Comparison of ENCODE assay signal across 8 mouse cellular contexts in the genomic region with DNA sequence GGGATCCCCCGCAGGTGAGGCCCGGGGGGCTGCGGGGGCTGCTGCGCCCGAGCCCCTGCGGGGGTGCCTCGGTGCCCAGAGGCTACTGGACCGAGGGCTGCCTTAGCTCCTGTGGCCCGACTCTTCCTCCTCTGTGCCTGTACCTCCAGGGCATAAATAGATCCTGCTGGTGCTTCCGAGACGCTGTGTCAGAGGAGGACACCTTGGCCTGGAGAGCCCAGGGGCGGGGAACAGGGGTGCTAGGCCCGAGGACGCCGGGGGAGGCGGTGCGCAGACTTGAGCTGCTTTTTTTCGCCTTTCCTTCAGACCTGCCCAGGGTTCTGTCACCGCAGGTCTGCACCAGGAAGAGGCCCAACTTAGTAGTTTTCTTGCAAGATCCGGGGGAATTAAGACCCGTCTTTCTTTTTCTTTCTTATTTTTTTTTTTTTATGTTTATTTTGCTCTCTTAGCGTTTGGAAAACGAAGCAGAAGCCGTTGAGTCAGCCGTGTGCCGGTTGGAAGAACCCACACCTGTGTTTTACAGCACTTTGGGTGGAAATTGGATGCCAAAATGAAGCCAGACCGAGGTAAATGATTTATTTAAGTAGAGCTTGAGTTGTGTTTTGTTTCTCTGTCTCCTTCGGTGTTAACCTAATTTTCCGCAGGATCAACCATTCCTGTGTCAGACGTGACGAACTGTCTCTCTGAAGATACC. TPM values are rescaled to one million over a fixed set of nuclear protein-coding genes. Genes with fewer than 3 reads are reported as not detected.
A peak's percentile ranks its signal among the peaks of the same experiment; 100 is the strongest.
DNase-seq lines count a peak whose midpoint lies in the region; ATAC-seq and TF ChIP-seq lines count a peak whose summit lies in the region.

No protein-coding gene starts in this region.

- H3K4me3 ChIP-seq in layer of hippocampus, adult 2 months, result peak overlapping the region; percentile 98
- peak overlapping the region; percentile 99 for H3K4me3 ChIP-seq in limb, embryonic 15.5 days
- H3K4me3 ChIP-seq in midbrain, embryonic 15.5 days, result peak overlapping the region; percentile 87

- peaks cover 5% of the 10 kb centered on the region; the same call in 1 of the 2 replicates for H3K36me3 ChIP-seq in limb, embryonic 15.5 days
- H3K36me3 ChIP-seq in midbrain, embryonic 15.5 days (replicated peaks), result 0 out of 2 replicates have a peak, but pooled peaks cover 3% of the 10 kb centered on the region
- H3K36me3 ChIP-seq in splenic B cell, adult 2 months (ENCODE audit: control insufficient read depth, insufficient read depth, low read length, poor library complexity, severe bottlenecking), result peaks cover 7% of the 10 kb centered on the region; the same call in 1 of the 2 replicates

- peak overlapping the region; percentile 94 for H3K27ac ChIP-seq in layer of hippocampus, adult 2 months
- peak overlapping the region; percentile 93 for H3K27ac ChIP-seq in limb, embryonic 15.5 days
- H3K27ac ChIP-seq in midbrain, embryonic 15.5 days, result peak overlapping the region; percentile 93

- H3K4me2 ChIP-seq in limb, embryonic 15.5 days, result peak overlapping the region; percentile 85
- H3K4me2 ChIP-seq in midbrain, embryonic 15.5 days, result peak overlapping the region; percentile 81

- H3K9me3 ChIP-seq in limb, embryonic 15.5 days, result no peaks in the 10 kb centered on the region
- no peaks in the 10 kb centered on the region for H3K9me3 ChIP-seq in midbrain, embryonic 15.5 days

- peak overlapping the region; percentile 81 for H3K9ac ChIP-seq in limb, embryonic 15.5 days
- H3K9ac ChIP-seq in midbrain, embryonic 15.5 days, result peak overlapping the region; percentile 87

- peaks cover 14% of the 10 kb centered on the region for H3K4me1 ChIP-seq in limb, embryonic 15.5 days
- H3K4me1 ChIP-seq in midbrain, embryonic 15.5 days, result peaks cover 20% of the 10 kb centered on the region

- 3% methylated on average over 31 of the region's 31 CpGs for WGBS in limb, embryonic 15.5 days
- 6% methylated on average over 31 of the region's 31 CpGs for WGBS in midbrain, embryonic 15.5 days

- ATAC-seq in limb, embryonic 15.5 days (ENCODE audit: insufficient number of reproducible peaks, low FRiP score, low TSS enrichment, low read depth), result peak; percentile 62
- ATAC-seq in midbrain, embryonic 15.5 days (replicated peaks), result peak; percentile 84

- H3K27me3 ChIP-seq in limb, embryonic 15.5 days, result no peaks in the 10 kb centered on the region
- no peaks in the 10 kb centered on the region for H3K27me3 ChIP-seq in midbrain, embryonic 15.5 days (replicated peaks)
- no peaks in the 10 kb centered on the region for H3K27me3 ChIP-seq in splenic B cell, adult 2 months (ENCODE audit: control insufficient read depth, insufficient read depth, low read length, poor library complexity, severe bottlenecking)

- peak in 1 of 2 experiments; percentile 47 for DNase-seq in layer of hippocampus, adult 2 months (ENCODE audit: low spot score in 2 of 2)
- no peak for DNase-seq in layer of hippocampus, adult 18-20 months (ENCODE audit: low spot score in 2 of 2)
- DNase-seq in cerebellum, adult 9-10 months, result peak; percentile 58
- DNase-seq in gastrocnemius, postnatal 10 days, result peak; percentile 72
- DNase-seq in induced T-regulatory cell, adult 2 months (ENCODE audit: low read depth), result peak; percentile 86
- DNase-seq in splenic B cell, adult 2 months (ENCODE audit: low read depth, low spot score), result peak; percentile 79

- peak; percentile 60 for TF ChIP-seq CTCF in layer of hippocampus, adult 2 months (conservative IDR thresholded peaks at IDR 0.05)

RNA-seq across cellular contexts. Expression of gene Fam214a, which starts 0.7 kb away (rescaled TPM):
- total RNA-seq in layer of hippocampus, adult 2 months (2021), result 10 to 100 TPM; 47.5 to 52.1 TPM
- 10 to 100 TPM; 38.5 to 40.8 TPM for total RNA-seq in layer of hippocampus, adult 18-20 months (2021)
- total RNA-seq in gastrocnemius, postnatal 10 days (2021), result 10 to 100 TPM; 28.4 to 31.3 TPM
- polyA plus RNA-seq in limb, embryonic 15.5 days (2015; fragmentation: Nextera tagmentation; extraction: Ambion mirVana), result 11.1 and 11.3 TPM in 2 replicates
- 25.2 and 28.1 TPM in 2 replicates for polyA plus RNA-seq in midbrain, embryonic 15.5 days (2015; fragmentation: Nextera tagmentation; extraction: Ambion mirVana)

Comparison
In these comparisons a context has a peak if more than half of its experiments do, and no peak if none do; other contexts are left out.
1. DNase-seq: peak in cerebellum, adult 9-10 months (single experiment), gastrocnemius, postnatal 10 days (single experiment), induced T-regulatory cell, adult 2 months (single experiment) and splenic B cell, adult 2 months (single experiment); none in layer of hippocampus, adult 18-20 months (0 of 2).
2. Peak in every context shown above with its lines, with median percentiles within 50 percentile points of each other: H3K27ac ChIP-seq and H3K4me3 ChIP-seq.